Mouse (Mus musculus) urinary bladder, postnatal 4 days (tissue): ENCODE results near the gene 4921507P07Rik.
"Not testable (repeated sequence)": the region's sequence is repeated elsewhere in the genome, so short reads cannot be mapped to it uniquely, and the experiment has no call there.

Source experiments
- DNase-seq, 2 experiments: peaks; one replicate each; pipeline ENCODE4 v3.0.0; 2021 to 2022; ENCODE audit warnings: low spot score in 2 of 2

The 4921507P07Rik gene

GRCm38 (mm10) chr6:50596301-50597211 is at the start of gene 4921507P07Rik:
Gene 4921507P07Rik, minus strand, starts transcription at chr6:50596632.
- DNase-seq = peak; percentile 93 to 96

GRCm38 (mm10) chr6:50644701-50645100 is 48.3 kb upstream of the 4921507P07Rik start:
- no peak for DNase-seq

DNA sequence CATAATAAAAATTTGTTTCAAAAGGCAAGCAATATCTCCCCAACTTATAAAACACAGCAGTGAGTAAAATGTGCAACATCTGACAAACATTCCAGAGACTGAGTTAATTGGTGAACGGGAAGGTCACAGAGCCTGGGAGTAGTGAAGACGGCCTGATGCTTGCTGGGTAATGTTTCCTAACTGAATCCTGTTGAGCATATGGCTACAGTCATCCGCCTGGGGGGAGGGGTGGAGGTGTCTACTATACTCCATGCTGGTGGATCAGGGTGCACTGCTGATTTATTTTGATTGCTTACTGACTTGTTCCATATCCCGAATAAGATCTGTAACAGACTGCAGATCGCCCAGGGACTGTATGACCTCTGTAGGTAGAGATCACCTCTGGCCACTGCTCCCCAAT is 45.5 kb upstream of the 4921507P07Rik start:
- DNase-seq = no peak

DNA sequence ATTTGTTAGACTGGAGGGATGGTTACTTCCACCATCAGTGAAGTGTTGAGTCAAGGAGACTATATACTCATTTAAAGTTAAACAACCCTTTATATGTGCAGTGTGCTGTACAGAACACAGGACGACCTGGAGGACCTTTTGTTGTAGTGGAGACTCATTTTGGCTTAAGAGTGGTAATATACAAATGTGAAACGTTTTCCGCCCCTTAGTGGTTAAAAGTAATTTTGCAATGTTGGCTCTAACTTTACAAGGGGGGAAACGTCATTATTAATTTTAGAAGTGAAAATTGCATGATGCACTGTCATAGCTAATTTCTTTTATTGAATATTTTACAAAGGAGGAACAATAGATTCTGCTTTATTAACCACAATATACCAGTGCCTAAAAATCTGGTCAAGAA is 43.9 kb upstream of the 4921507P07Rik start:
- no peak for DNase-seq

- DNase-seq = no peak
These were observed 43.2 kb upstream of the 4921507P07Rik start for GRCm38 (mm10) chr6:50639656-50640055.

GRCm38 (mm10) chr6:50626170-50626569 is 29.7 kb upstream of the 4921507P07Rik start:
- DNase-seq = not testable (repeated sequence)

- DNase-seq = not testable (repeated sequence)
These were observed 21.8 kb upstream of the 4921507P07Rik start for GRCm38 (mm10) chr6:50618273-50618672.

DNA sequence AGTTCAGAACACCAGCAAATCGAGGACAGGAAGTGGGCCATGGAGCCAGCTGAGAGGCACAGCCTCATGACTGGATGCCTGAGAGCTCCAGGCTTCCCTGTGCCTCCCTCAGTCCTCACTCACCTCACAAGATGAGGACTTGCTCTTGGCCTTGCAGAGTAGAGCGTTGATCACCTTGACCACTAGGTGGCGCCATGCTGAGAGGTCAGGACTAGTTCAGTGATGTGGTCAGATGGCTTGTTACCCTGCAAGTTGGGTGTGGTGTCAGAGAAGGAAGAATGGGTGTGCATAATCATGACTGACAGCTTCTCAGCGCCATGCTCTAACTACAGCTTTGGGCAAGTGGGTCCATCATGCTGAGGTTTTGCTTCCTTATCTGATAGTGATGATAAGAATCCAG is 5.2 kb upstream of the 4921507P07Rik start:
- DNase-seq = no peak

- peak; percentile 49 to 68 for DNase-seq
These were observed 2.1 kb upstream of the 4921507P07Rik start for GRCm38 (mm10) chr6:50598560-50598959.

- no peak for DNase-seq
These were observed 2.1 kb downstream of the 4921507P07Rik start for GRCm38 (mm10) chr6:50594372-50594771.

DNA sequence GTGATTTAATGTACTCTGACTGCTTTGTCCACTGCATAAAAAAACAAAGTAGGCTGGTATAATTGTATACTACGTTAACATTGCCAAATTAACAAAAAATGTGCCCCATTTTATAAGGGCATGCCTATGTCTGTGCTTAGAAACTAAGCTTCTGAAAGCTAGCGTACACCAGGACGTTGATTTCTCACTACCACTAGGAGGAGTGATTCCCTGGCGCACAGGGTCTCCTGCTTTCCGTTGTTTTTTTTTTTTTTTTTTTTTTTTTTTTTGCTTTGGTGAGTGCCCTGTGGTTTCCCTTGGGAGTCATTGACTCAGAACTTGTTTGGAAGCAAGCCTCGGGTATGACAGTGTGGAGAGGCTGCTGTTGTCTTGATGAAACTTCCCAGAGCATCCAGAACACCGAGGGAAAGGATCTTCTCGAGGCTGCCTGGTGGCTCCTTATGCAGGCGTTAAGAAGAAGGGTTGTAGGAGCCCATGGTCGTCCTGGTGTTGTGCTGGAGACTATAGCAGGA is 3.0 kb downstream of the 4921507P07Rik start:
- no peak for DNase-seq

GRCm38 (mm10) chr6:50590234-50590633 is 6.2 kb downstream of the 4921507P07Rik start:
- DNase-seq = no peak

DNA sequence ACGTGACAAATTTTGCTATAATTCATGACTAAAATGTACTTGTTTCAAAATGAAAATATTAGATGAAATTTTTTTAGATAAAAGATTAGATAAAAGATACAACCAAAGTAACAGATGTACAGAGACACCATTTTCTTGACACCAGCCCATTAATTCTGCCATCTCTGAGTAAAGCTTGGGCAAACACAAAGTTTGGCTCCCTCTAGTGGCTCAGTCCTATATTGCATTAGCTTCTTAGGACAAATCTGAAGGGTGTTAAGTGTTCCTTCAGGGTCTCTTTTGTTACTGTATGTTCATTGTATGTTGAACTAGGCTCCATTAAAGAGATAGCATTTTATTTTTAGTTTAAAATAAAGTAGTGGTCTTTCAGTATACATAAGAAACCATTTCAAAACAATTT is 8.2 kb downstream of the 4921507P07Rik start:
- DNase-seq = no peak

DNA sequence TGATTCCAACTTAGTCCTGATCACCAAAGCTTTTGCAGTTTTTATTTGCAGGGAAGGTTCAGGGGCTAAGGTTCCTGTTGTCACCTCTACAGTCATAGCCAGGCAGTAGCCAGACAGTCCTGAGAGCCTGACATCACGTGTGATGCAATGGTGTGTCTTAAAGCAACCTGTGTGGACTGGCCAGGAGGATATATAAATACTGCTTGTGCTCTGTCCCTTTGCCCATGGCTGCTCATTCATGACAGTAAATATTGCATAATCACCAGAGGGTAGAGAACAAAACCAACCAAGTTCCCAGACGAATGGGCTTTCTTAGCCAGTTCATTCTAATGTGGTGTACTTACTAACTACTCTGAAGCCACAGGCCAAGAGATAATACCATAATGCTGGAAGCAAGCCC is 9.0 kb downstream of the 4921507P07Rik start:
- DNase-seq = no peak

GRCm38 (mm10) chr6:50586316-50586715 is 10.1 kb downstream of the 4921507P07Rik start:
- DNase-seq = no peak

DNA sequence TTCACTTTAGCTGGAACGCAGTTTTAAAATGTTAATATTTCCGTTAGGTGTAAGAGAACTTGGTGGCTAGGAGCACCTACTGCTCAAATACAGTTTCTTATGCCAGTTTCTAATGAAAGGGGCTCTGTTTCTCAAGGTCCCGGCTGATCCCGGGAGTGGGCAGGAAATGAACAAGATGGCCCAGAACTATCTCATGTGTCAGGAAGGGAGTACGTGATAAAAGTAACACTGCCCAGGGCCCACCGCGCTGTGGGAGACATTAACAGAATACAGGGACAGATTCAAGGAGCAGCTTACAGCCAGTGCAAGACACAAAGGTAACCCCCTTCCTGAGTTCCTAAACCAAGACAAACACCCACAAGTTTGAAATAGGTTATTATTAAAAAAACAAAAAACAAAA is 10.7 kb downstream of the 4921507P07Rik start:
- no peak for DNase-seq

DNA sequence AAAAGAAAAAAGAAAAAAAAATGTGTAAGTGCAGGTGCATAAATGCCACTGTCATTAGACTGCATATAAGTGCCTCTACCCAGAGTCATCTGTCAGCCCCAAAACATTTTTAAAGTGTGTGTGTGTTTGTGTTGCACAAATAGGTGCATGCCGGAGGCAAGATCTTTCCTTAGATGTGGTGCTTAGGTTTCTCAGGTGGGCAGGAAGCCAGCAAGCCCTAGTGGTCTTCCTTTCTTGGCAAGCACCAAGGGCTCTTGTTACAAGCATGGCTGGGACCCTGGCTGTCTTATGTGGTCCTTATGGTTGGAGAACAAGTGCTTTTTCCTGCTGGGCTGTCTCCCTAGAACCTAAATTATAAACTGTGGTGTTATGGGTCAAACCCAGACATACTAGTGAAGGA is 24.8 kb downstream of the 4921507P07Rik start:
- DNase-seq = no peak

GRCm38 (mm10) chr6:50566997-50567255 is 29.5 kb downstream of the 4921507P07Rik start:
- no peak for DNase-seq

- peak; percentile 98 to 99 for DNase-seq
These were observed 30.1 kb downstream of the 4921507P07Rik start, which contains the start of gene Cycs for GRCm38 (mm10) chr6:50566141-50566996. Gene Cycs, minus strand, starts transcription at chr6:50566538.

DNA sequence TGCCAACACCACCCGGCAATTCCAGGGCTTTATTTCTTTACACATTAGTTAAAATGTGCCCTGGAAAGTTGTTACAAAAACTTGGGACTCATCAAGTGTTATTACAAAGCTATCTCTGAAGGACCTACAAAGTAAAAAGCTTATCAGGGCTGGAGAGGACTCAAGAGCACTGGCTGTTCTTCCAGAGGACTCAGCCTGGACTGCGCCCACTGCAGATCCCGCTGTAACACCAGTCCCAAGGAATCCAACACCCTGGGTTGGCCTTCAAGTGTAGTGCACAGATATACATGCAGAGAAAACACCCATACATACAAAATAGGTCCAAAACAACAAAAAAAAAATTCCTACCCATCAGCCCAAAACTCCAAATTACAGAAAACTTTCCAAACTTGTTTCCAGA is 32.8 kb downstream of the 4921507P07Rik start:
- no peak for DNase-seq

DNA sequence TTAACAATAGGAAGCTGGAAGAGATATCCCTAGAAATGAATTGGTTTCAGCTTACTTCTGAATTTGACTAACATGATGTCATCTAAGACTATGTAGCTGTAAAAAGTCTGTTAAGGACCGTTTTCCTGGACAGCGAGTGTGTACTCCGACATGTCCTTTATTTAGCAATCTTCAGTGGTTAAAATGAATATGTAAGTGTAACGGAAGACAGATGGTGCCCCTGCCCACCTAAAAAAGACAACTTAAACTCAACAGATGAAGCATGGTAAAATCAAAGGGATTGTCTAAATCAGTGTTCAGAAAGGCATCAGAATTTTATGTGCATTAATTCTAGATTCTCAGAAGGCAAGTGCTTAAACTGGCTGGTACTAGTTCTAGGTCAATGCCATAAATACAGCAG is 34.0 kb downstream of the 4921507P07Rik start:
- DNase-seq = no peak

DNA sequence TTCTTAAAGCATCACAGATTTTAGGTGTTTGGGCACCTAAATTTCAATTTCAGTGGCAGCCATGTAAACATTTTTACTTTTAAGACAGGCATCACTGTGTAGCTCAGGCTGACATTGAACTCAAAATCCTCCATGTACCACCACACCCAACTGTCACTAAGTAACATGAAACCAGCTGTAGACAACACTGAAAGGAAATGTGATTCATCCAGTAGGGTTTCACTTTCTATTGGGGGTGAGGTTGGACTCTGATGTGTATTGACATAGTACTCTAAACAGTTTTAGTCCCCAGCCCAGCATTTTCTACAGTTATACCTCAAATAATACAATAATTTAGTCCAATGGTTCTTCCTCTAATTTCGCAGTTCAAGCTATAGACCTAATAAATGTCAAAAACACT is 35.7 kb downstream of the 4921507P07Rik start:
- no peak for DNase-seq

- DNase-seq = no peak
These were observed 37.6 kb downstream of the 4921507P07Rik start for GRCm38 (mm10) chr6:50558877-50559276.
